Mouse (Mus musculus) megakaryocyte, embryonic 14.5 days (primary cell): Measurements from ENCODE around the gene Slc48a1.

Source experiments
- FLI1 ChIP-seq: IDR thresholded peaks from 2 replicates; pipeline ENCODE4 v1.6.1; 2012; ENCODE audit warnings: low read length, inconsistent platforms, mixed read lengths
- GATA1 ChIP-seq: IDR thresholded peaks from 3 replicates; pipeline ENCODE4 v1.6.1; 2012; ENCODE audit warnings: mixed read lengths, low read length, inconsistent platforms, borderline replicate concordance

GRCm38 (mm10) chr15:97839012-97839411 is 60.7 kb downstream of the Slc48a1 start:
- no peak for TF ChIP-seq GATA1
- TF ChIP-seq FLI1 = no peak
